Comparison of ENCODE assay signal across 10 mouse cellular contexts in the genomic region with DNA sequence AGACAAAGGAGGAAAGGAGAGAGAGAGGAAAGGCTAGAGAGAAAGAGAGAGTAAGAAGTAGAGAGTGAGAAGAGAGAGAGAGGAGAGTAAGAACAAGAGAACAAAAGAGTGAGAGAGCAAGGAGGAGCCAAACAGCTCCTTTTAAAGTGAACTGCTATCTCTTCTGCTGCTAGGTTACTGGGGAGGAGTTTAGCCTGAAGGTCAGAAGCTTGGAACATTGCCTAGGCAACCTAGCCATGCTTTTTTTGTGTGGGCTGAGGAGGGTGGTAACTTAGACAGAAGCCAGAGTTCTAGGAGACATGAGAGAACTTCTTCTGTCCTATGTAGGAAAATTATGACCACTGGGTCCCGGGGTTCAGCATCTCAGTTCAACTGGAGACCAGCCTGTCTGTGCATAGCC.
"Had no signal": no experiment of that assay in that cellular context is flagged by ENCODE, and none has a peak within 500 bp of the region (broad histone marks: within the 10 kb centered on the region; RNA-seq: fewer than 3 reads in every experiment).

No protein-coding gene starts in this region.

- H3K4me2 ChIP-seq: limb, embryonic 13.5 days; midbrain, embryonic 13.5 days had no signal

- H3K4me3 ChIP-seq: layer of hippocampus, adult 2 months; limb, embryonic 13.5 days; midbrain, embryonic 13.5 days had no signal

- ATAC-seq: intestine, postnatal 0 days; midbrain, embryonic 13.5 days had no signal

- H3K36me3 ChIP-seq: limb, embryonic 13.5 days; midbrain, embryonic 13.5 days had no signal

- H3K27me3 ChIP-seq: limb, embryonic 13.5 days; midbrain, embryonic 13.5 days had no signal

- H3K4me1 ChIP-seq: limb, embryonic 13.5 days; midbrain, embryonic 13.5 days had no signal

- H3K27ac ChIP-seq: layer of hippocampus, adult 2 months; limb, embryonic 13.5 days; liver, embryonic 14.5 days; midbrain, embryonic 13.5 days had no signal

- H3K9ac ChIP-seq: limb, embryonic 13.5 days; liver, embryonic 14.5 days; midbrain, embryonic 13.5 days had no signal

- DNase-seq: kidney, postnatal 14 days; left cerebral cortex, postnatal 4 days; lung, adult 18-20 months; right cerebral cortex, postnatal 14 days; thymus, postnatal 36 days had no signal
